Mouse (Mus musculus) spleen, postnatal 14 days (tissue): Measurements from ENCODE around the gene Eif4ebp2.

ENCODE experiments used
- DNase-seq, 2 experiments: peaks; one replicate each; pipeline ENCODE4 v3.0.0; 2021 to 2022; ENCODE audit warnings: low spot score in 2 of 2

The Eif4ebp2 gene

DNA sequence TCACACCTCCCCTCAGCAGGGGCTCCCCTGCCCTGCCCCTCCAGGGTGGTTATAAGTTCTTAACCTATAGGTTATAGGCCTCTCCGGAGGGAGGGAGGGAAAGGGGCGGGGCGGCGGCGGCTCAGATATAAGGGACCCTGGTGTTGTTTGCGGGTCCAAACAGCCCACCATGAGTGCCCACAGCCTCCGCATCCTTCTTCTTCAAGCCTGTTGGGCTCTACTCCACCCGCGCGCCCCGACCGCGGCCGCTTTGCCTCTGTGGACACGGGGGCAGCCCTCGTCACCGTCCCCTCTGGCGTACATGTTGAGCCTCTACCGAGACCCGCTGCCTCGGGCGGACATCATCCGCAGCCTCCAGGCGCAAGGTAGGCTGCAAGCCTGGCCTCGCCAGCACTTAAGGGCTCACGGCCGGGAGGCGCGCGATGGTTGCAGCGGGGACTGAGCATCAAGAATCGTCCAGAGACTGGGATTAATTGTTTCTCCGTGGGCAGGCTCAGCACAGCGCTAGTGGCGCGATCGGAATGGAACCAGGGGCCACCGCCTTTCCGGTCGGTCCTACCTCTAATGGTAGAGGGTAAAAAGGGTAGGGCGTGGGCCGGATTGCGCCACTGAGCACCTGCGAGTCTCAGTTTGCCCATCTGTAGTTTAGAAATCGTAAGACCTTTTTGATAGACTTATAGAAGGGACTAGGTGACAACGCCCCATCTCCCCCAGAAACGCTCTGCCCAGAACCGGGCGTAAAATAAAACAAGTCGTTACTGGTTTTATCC lies 34.1 kb downstream of the Eif4ebp2 start:
- DNase-seq = no peak

DNA sequence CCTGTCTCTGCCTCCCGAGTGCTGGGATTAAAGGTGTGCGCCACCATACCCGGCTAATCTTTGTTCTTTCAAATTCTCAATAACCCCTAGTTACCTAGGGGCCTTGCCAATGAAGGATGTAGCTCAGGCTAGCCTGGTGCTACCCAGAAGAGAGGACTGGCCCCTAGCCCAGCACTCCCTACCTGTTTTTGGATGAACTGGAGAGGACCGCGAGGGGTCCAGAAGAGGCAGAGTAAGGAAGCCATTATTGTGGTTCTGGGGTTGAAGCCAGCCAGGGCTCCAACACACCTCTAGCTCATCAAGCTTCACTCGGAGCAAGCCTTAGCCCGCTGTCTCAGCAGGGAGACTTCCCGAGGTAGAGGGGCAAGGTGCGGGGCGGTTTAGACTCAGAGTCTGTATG lies 34.8 kb downstream of the Eif4ebp2 start, which contains the start of gene Nodal:
Nodal (plus strand) TSS at position 301 of the 400 bp plus-strand sequence.
- no peak for DNase-seq

DNA sequence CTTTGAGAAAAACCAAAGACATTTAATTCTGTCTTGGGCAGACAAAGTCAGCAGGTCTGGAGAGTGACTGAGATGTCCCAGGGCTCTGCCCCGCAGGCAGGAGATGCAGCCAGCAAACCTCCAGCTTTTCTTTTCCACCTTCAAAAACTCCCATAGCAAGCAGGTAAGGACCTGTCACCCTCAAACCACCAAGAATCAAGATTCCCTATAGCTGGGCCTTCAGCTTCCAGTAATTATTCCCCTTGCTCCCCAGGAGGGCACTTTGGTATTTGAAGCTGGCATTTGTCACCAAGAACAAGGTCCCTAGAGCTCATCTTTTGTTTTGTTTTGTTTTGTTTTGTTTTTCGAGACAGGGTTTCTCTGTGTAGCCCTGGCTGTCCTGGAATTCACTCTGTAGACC lies 35.4 kb downstream of the Eif4ebp2 start:
- DNase-seq = no peak

DNA sequence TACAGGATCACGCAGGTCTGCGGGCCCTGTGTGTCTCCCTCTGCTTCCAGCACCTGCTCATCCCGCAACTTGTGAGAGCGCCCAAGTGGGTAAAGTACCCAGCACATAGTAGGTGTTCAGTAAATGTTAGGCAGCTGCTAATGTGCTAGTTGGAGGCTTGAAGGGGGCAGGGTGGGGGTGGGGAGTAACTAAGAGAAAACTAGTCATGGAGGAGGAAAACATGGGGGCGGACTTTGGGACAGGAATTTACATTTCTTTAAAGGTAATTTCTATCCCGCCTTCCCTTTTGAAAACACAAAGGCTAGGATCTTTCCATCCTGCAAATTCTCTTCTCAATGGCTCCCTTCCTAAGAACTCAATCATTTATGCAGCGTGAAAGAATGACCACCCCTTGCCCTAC lies 35.9 kb downstream of the Eif4ebp2 start:
- DNase-seq = no peak

DNA sequence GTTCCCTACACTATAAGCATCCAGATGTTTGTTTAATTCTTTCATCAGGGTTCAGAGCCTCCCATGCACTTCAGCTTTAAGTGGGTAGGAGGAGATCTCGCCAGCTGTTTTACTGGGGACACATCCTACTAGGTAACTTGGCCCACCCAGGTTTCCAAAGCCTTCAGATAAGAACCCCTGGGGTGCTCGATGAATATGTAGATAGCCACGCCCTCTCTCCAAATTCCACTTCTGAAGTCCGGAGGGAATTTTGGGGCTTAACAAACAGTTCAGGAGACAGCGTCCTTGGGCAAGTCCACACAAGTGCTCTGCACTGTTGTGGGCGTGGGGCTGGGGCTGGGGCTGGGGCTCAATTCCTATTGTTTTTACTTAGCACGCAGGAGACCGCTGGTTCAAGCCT lies 36.6 kb downstream of the Eif4ebp2 start:
- no peak for DNase-seq

DNA sequence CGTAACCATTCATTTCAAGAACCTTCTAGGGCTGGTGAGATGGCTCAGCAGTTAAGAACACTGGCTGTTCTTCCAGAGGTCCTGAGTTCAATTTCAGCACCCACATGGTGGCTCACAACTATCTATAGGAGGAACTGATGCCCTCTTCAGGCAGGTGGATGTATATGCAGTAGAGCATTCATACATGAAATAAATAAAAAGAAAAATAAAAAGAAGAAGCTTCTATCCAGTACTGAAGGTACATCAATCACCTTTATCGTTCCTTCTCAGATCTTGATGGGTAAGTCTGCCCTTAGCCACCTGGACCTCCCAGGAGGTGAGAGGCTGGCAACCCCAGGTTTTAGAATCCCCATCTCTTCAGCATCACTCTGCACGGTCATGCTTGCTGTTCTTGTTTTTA lies 37.2 kb downstream of the Eif4ebp2 start:
- no peak for DNase-seq

DNA sequence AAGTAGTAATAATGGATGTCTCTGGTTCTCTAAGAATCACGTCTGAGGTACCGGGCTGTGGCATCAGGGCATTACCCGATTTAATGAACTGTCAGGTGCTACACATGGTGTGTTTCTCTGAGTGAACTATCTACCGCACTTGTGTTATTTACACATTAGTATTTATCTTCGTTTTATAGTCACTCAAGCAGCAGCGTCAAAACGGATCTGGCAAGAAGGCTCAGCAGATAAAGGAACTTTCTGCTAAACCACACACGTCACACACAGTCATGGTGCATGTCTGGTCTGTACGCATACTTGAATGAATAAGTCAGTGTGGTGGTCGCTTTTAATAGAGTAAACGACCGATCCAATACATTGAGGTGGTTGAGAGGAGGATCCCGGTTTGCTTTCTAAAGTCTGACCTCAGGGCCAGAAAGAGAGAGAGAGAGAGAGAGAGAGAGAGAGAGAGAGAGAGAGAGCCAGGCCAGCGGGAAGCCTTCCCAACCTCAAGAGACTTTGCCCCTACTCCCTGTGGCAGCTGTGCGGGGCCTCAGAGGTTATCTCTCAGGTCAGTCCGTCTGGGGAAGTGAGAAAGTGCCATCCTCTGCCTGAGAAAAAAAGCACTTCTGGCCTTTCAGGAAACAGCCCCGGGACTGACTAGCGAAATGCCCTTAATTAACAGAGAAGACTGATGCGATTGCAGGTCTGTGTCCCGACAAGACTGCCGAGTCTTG lies 39.4 kb downstream of the Eif4ebp2 start:
- no peak for DNase-seq

DNA sequence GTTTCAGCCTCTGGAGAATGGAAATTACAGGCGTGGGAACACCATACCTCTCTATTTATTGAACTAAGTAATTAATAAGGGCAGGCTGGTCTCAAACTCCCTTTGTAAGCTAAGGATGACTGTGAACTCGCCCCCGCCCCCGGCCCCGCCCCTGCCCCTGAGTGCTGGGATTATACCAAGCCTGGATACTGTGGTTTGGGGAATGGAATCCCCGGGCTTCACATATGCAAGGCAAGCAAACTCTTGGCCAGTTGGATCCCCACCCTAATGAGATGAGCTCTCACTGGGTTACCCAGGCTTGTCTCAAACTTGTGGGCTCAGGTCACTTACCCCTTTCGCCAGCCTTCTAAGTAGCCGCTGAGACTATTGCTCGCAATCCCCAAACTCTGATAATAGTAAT lies 42.3 kb downstream of the Eif4ebp2 start:
- DNase-seq = no peak

DNA sequence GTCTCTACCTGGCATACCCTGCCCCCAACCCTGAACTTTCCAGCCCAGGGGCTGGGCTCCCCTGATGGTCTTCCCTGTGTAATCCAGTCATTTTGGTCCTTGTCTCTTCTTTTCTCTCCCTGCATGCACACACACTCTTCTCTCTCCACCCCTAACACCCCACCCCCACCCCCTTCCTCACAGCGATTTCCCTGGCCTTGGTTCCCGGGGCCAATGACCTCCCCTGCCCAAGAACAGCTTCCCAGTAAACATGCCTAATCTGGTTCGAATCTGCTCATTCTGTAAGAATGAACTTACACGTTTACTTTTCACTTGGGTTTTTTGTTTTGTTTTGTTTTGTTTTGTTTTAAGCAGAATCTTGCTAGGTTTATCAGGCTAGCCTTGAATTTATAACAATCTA lies 42.7 kb downstream of the Eif4ebp2 start:
- no peak for DNase-seq

DNA sequence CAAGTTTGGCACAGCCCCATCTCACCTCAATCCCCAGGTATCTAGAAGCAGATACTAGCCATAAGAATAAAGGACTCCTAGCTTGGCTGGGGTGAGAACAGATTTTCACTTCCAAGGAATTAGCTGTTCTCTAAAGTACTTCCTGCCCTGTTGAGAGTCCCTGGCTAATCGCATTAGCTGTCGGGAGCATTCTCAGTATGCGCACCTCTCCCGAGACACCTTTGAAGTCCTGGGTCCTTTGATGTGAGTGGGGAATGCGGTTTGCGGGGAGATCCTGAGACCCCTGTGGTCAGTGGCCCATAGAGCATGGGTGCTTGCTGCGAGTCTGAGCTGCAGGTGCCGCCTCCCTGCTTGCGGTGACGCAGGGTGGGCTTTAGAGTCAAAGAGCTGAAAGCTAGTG lies 46.5 kb downstream of the Eif4ebp2 start:
- no peak for DNase-seq

DNA sequence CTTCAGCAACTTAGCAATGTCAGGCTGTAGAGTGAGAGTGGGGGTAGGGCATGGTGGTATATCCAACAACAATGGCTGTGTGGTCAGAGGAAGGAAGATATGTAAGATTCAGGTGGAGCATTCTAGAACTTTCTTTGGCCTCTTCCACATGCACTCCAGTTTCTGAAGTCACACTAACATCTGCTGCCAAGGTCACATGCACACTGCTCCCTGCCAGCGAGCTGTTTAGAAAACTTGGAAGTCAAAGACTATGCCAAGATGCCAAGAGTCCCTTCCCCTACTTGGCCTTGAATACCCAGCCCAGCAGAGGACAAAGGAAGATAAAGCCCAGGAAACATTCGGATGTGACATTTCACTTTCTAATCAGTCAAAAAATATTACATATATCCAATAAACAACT lies 49.5 kb downstream of the Eif4ebp2 start:
- no peak for DNase-seq

DNA sequence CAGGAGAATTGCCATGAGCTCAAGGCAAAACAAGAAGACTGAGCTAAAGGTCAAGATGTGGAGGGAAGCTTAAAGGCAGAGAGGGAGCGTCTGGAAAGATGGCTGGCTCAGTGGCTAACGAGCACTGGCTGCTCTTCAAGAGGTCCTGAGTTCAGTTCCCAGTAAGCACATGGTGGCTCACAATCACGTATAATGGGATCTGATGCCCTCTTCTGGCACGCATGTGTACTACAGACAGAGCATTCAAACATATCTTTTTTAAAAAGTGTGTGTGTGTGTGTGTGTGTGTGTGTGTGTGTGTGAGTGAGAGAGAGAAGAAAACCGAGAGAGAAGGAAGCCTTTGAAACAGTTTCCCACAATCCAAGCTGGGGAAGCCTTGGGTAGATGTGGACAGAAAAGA lies 50.0 kb downstream of the Eif4ebp2 start:
- DNase-seq = no peak

DNA sequence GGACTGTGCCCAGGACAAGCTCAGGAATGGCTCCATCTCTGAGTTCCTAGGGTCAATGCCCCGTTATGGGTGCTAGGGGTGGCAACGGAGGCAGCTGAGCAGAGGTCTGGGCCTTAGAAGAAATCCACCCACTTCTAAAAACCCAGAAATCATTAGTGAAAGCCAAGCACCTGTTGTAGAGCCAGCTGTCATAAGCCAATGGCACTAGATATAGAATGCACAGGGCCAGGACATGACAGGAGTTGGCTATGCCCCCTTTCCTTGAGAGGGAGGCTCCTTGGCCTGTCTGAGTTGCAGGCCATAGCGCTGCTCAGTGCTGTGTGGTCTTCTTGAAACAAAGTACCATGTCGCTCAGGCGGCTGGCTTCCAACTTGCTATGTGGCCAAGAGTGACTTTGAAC lies 52.1 kb downstream of the Eif4ebp2 start:
- no peak for DNase-seq

DNA sequence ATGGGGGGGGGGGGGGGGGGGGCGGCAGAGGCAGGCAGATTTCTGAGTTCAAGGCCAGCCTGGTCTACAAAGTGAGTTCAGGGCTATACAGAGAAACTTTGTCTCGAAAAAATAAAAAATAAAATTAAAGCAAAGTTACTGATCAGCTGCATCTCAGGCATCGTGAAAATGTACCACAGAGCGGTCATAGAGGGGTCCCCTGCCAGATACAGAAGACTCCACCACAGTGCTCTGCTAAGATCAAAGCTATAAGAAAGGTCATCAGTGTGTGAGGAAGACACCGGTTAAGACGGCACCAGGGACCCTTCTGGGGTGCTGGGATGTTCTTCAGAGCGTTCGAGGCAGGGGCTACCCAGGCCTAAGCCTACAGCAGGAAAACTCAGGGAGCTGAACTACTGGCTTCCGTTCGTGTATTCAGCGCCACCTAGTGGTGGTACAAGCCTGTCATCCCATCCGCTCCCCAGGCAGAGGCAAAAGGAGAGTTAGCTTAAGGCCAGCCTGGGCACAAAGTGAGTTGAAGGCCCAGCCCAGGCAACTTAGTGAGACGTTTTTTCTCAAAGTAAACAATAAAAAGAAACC lies 53.2 kb downstream of the Eif4ebp2 start:
- DNase-seq = peak in 1 of 2 experiments; percentile 39

DNA sequence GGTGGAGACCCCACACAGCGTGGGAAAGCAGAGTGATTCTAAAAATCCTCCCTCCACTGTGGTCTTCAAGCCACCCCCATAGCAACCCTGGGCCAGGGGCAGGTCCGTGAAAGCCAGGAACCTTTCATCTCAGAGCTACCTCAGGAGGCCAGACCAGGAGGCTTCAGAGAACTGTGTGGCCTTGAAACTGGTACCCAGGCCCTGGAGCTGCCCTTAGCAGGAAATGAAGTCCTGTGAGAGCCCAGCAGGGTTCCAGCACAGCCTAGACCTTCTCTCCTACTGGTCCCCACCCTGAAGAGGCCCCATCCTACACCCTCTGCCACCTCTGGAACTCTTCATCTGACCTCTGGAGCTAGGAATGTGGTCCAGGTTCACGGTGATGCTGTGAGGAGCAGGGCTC lies 54.3 kb downstream of the Eif4ebp2 start:
- DNase-seq = no peak

DNA sequence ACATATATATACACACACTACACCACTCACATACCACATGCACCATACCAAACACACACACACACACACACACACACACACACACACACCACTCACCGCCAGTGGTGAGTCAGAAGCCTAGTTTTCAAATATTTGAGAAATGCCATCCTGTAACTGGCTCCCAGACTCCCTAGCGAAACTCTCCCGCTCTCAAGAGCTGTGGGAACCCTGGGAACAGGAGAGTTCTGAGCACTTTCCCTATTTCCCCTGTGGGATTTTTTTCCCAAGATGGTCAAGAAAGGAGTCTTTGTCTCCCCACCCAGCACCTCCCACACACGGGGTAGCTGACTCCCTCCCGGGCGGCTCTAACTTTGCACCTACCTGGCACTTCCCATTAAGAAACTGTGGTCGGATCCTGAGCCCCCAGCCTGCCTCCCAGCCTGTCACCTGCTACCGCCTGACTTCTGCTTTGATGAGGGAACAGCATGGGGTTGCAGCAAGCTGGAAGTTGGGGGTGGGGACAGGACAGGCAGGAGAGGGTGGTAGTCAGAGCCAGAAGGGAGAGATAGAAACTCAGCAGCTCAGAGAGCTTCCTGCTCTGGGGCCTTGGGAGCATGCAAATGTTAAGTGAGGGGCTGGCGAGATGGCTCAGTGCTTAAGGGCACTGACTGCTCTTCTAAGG lies 57.9 kb downstream of the Eif4ebp2 start:
- DNase-seq = no peak

DNA sequence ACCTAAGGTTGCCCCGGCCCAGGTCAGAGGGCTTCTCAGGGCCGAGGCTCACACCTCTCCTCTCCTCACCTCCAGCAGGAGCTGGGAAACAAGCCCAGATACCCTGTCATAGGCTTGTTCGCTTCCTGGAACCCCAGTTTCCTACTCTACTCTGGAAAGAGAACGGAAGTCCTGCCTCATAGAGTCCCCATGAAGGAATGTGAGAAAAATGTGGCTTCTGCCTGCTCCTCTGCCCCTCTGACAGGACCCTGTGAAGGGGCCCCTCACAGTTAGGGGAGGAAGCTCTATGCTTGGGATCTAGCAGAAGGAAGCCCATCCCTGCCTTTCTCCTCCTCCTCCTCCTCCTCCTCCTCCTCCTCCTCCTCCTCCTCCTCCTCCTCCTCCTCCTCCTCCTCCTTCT lies 59.9 kb downstream of the Eif4ebp2 start:
- DNase-seq = no peak

DNA sequence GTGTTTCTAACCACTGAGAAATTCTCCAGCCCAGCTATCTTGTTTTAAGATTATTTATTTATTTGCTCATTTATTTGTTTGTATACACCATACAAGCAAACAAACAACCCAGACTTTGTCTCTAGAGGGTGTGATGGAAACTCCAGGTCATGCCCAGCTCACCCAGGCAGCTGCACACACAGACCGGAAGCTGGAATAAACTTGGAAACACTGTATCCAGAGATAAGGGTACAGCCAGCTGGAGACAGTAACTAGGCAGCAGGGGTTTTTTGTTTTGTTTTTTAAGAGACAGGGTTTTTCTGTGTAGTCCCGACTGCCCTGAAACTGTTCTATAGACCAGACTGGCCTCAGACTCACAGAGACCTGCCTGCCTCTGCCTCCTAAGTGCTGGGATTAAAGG lies 62.3 kb downstream of the Eif4ebp2 start:
- no peak for DNase-seq

DNA sequence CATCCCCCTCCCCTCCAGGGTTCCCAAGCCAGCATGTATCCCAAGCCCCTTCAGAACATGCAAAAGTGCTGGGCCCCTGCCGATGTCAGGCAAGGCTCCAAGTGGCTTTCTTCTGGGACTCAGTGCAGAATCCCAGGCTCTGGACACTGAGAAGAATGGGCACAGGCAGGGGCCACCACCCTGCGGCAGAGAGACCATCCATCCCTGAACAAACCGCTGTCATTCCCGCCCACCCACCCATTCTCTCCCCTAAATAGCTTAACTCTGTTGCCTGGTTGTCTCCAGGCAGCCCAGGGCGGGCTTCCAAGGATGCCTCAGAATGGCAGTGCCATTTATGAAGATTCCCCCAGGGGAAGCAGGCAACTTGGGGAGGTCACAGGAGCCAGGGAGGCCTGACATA lies 63.4 kb downstream of the Eif4ebp2 start:
- DNase-seq = no peak

DNA sequence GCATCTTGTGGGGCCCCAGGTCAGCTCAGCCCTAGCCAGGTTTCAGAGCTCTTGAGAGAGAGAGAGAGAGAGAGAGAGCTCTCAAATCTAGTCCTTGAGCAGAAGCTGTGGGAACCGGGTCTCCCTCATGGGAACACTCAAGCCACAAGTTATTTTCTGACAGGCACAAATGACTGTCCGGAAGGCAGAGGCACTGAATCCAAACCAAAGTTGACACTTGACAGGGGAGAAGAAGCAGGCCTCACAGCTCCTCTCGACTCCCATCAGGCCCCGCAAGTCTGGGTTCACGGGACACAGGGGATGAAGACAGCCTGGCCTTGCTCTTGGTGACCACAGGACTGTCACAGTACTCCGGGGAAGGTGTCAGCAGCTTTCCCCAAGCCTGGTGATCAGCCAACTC lies 66.2 kb downstream of the Eif4ebp2 start:
- DNase-seq = no peak

DNA sequence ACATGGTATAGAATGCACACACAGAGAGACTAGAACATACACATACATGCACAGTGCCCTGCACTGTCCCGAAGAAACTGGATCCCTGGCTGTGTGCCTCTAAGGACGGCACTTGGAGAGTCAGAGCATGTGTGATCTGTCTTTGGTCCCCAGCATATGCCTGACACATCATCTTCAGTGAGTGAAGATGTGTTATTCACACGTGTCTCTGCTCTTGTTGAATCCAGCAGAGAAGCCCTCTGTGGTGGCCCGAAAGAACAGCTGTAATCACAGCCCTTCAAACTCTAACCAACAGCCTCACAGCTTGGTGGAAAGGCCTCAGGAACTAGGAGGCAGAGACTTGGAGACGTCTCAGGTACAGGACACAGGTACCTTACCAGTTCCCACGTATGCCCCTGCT lies 67.3 kb downstream of the Eif4ebp2 start:
- DNase-seq = no peak

DNA sequence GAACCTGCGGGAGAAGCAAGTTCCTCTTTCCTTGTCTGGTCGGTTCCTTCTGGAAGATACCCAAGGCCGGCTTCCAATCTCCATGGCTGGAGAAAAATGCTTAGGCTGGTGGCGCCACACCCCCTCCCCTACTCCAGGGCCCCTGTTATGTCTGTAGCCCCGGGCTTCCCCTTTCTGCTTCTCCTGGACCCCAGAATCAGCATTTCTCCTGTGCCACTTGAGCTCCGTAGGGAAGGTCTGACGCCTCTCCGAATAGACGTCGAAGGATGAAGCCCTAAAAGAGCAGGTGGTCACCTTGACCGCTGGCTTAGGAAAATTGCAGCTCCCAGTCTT lies 68.8 kb downstream of the Eif4ebp2 start:
- no peak for DNase-seq
